Mouse (Mus musculus) layer of hippocampus, adult 11-12 months (tissue): ENCODE data around the gene Agap1.
A peak's percentile ranks its signal among the peaks of the same experiment; 100 is the strongest.

Experiments used
- DNase-seq: peaks from one replicate; pipeline ENCODE4 v3.0.0; 2022; ENCODE audit warnings: low spot score

The Agap1 gene

DNA sequence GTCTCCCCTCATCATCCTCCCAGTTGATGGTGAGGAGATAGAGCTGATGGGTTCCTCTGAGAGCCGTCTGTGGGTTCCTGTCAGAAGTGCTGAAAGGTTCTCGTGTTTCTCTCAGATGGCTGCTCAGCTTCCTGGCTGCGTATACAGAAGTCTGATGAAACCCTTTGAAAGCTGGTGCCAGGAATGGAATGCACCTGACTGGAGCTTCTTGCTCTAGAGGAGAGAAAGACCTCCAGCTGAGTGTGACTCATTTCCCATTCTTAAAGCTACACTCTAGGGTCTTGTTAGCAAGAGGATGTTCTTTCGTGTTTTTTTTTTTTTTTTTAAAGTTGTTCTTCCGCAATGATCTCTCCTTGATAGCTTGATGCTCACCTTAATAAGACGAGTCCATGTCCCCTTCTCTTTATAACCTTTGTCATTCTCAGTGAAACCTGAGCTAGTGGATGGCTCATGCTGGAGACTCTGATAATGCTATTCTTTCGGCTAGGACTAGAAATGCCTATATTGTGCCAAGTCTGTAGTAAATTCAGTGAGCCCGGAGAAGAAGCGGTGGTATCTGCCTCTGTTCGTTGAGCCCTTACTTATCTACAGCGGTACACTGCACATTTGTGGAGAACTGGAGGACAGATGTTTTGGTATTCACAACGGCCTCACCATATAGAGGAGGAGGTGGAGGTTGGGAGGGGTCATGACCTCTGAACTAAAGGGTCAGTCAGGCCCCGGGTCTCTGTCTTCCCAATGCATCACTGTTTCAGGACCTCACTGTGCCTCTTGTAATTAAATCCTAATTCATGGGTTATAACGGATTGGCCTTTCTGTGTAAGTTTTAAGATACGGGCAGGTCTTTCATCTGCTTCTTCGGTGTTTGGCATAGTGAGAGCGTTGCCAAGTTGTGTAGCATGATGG lies 2.8 kb downstream of the Agap1 start:
- no peak for DNase-seq

DNA sequence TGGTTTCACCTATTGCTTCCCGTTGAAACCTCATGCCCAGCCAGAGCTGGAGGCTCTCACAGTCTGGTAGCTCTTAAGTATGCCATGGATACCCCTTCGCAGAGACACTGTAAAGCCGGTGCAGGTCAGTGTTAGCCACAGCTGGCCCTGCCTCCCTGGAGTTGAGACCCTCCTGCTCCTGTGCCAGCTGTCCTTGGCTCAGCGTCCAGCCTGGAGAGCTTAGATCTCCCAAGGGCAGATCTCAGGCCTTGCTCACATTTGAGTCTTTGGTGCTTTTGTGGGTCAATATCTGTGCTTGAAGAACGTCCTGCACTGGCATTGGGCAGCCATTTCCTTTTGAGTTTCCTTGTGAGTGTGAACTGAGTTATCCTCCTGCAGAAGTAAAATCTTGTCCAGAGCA lies 7.3 kb downstream of the Agap1 start:
- no peak for DNase-seq

DNA sequence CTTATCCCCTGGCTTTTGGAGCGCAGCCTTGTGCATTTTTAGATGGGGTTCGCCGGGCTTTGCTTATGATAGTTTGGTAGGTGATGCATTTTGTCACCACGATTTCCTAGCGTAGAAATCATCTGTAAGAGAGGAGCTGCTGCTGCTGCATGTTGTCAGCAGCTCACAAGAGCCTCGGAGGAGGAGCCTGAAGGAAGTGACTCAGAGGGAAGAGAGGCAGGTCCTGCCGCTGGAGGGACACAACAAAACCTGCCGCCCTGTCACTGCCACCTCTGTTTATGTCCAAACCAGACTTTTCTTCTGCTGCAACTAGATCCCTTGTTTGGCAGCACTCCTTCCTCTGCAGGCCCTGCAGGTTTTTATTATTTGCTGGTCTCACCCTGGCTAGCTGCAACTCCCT lies 8.5 kb downstream of the Agap1 start:
- DNase-seq: no peak

DNA sequence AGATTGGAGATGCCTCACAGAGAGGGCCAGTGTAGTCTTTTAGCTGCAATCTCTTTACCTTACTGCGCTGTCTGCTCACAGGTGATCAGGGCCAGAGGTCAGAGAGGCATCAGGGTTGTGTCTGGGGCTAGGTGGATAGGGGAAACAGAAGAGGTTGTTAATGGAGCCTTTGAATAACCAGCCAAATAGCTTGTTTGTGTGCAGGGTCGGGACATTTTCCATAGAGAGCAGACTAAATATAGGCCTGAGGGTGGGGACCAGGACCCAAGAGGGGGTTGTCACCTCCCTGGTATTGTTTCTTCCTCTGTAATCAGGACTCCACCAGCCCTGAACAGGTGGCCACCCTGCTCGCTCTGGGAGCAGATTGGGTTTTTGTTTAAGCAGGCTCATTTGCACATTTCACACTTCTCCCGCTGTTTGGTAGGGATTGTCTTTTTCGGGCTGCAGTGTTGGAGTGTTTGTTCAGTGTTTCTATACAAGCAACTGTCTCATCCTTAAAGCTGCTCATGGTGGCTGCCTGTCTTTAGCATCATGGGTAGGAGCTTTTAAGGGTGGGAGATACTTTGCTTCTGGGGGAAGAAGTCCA lies 10.9 kb downstream of the Agap1 start:
- DNase-seq: peak; percentile 58

DNA sequence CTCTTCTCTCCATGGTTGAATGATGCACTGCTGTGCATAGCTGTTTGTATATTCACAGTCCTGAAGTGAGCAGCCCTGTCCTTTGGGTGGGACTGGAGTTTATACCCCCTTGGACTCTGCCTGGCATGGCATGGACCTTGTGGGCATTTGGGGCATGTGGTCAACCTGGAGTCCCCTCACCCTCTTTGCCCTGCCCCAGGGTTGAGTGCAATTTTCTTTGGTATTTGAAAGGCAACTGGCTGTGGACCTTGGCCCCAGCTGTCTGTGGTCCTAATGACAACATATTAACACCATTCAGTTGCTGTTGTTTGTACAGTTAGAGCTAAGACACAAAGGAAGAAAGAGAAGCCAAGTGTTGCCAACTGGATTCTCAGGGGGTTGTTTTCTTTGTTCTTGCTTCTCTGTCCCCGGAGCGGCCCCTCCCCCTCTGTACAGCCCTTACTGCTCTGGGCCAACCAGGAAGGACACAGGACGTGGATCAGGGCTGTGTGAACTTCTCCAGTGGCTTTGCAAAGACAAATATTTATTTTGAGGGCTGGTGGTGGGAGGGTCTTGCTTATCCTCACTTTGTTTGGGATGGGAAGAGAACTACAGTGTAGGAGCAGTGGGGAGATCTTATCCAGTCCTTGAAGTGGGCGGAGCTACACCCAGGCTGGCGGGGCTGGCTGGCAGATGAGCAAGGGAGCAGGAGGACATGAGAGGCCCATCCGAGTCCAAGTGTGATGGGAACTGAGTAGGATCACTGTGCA lies 12.9 kb downstream of the Agap1 start:
- no peak for DNase-seq

DNA sequence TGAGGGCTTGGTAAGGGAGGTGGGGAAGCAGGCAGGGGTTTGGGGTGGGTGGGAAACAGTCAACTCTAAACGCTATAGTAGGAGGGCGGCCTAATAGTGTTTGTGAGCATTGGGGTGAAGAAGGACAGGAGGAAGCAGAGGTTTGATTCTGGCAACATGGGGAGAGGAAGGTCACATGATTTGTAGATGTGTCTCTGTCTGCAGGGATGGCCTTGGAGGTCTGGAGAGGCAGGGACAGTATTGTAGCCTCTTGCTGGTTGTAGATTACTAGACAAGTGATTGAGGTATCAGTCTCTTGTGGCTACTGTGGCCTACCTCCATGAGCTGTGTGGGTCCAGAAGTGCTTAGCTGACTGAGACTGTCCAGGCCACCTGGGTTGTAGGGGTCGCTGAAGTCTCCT lies 13.5 kb downstream of the Agap1 start:
- no peak for DNase-seq

DNA sequence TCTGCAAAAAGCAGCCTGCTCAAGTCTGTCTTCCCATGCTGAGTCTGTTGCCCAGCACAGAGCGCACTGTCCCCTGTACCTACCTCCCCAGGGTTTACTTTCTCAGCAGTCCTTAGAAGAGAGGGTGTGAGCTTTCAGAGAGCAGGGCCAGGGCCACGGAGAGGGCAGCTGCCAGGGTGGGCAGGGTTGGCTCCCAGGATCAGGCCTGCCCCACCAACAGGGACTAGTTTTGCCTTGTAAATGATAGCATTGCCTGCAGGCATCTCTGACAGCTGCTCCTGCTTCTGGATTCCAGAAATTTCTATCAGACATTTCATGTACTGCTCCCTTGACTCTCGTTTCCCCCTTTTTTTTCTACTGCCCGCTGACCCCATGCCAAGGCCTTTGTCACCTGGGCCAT lies 16.8 kb downstream of the Agap1 start:
- no peak for DNase-seq

DNA sequence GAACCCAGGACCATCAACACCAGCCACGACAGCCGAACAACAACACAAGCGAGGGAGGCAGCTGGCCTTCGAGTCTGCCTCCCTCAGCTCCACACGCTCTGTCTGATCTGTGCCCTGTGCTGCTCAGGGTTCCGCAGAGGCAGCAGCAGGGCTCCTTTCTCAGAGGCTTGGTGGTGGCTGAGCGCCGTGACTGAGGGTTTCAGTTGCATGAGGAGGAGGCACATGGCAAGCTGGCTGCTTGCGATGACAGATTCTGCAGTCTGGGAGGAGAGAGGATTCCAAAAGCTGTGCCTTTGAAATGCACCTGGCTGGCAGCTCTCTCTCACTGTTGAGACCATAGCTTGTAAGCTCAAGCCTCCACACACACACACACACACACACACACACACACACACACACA lies 17.3 kb downstream of the Agap1 start:
- DNase-seq: peak; percentile 40

DNA sequence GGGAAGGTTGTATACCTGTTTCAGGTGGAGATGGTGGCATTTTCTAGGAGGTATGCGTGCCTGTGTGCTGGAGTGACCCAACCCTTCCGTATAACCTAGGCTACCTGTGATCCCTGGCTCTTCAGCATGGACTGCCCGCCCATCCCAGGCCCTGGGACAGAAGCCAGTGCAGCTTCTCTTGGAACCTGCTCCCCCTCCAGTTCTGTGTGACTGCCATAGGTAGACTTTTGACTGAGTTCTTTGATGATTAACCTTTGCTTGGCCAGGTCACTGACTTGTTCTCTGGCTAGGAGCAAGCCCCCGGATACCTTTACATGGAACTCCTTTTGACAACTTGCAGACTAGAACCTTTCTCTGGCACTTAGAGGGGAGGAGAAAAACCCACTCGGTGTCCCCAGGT lies 19.3 kb downstream of the Agap1 start:
- DNase-seq: no peak

DNA sequence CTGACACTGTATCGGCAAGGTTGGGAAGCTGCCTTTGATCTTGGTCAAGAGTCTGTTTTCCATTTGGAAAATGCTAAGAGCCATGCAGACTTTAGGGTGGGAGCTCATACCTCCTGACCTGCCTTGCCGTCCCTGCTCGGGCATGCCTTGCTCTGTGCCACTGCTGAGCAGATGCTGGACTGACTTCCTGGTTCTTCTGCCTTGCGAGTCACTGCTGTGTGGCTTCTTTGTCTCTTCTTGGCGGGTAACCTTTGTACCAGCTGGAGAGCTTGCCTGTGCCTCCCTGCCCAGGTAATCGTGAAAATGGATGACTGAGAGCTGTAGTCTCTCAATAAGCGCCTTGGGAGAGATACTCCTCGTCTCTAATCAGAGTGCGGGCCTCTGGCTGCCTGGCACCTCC lies 20.2 kb downstream of the Agap1 start:
- no peak for DNase-seq

DNA sequence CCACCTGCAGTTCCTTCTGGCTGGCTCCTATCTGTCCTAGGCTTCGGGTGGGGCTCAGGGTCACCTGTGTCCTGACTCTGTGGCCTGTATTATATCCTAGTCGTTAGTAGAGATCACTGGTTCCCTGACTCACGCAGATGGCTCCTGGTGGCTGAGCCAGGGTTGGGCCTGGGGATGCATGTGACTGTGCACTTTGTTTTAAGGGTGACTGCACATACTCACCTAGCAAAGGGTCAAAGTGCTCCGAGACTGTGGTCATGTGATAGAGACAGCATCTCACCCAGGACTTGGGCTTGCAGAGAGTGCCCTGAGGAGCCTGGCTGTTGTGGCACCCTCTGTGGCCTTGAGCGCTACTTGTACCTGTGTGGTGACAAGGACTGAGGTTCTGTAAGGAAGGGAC lies 22.4 kb downstream of the Agap1 start:
- DNase-seq: no peak

DNA sequence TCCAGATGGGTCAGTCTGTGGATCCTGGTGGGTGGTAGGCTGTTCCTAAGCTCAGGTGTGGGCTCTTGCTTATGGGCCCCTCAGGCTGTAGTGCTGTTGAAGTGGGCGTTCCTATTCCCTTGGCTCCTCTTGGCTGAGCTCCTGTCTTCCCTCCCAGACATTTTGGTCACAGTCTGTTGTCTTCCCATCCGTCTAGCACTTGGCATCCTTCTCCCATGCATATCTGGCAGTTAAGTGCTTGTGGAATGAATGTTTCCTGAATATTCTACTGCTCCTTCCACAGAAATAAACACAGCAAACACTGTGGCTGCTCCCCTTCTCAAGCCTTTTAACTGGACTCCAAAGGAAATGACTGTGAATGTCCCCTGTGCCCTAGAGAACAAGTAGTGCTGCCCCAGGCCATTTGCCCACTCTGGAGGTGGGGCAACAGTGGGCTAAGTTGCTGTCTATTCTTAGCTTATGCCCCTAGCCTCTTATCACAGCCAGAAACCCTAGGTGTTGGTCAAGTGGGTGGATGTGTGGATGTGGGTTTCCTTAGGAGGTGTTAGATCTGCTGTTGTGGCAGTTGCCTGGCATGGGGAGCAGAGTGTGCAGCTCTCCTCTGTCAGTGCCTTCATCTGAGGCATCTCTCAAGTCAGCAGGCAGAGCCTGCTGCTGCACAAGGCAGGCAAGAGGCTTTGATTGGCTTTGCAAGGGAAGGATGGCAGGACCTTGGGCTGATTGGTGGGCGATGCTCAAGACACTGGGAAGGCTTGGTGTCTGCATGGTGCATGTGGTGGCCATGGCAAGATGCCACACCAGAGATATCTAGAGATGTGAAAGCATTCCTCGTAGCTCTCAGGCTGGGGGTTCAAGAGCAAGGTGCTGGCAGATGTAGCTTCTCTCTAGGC lies 24.2 kb downstream of the Agap1 start:
- no peak for DNase-seq

DNA sequence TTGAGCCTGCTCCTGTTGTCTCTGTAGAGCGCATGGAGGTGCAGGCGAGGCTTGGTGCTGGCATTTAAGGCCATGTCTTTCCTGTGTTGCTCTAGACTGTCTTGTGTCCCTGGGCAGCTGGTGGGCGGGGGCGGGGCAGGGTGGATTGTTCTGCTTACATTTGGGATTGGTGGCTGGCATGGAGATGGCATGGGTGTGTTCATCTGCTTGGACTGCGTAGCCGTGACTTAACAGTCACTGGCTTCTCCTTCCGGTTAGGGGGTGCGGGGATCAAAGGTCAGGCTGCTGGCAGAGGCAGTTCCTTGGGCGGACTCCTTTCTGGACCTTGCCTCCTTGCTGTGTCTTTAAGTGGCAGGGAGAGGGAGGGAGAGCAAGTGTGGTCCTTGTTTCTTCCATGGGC lies 26.5 kb downstream of the Agap1 start:
- no peak for DNase-seq

DNA sequence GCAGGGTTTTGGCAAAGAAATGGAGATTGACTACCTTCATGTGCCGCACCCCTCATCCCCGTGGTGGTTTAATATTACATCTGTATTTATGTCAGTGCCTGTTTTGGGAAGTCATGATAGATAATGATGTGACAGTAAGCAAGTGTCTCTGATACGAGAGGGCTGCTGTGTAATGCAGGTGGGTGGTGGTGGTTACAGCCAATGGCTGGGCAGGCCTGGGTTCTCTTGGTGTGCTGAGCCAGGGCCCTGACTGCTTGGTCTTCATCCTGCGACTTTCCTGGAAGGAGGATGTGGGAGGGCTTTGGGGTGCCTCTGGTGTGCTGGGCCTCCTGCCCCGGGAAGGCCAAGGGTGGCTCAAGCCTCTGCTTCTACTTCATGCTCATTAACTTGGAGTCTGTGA lies 28.2 kb downstream of the Agap1 start:
- no peak for DNase-seq

DNA sequence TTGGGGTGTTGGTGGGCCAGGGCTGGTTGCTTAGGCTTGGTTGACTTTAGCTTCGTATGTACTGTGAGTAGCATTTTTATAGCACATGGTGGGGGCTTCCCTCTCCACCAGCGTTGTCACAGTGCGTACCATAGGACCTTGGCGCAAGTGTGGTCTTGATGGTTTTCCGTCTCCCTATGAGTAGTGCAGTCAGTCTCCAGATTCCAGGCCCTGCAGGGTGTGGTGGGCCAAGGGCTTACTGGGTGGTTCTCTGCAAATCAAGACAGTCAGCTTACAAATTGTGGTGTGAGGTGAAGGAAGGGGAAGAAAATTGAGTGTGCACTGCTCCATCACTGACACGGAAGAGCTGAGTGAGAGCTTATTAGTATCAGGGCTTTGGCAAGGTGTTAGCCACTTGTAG lies 32.3 kb downstream of the Agap1 start:
- DNase-seq: no peak

DNA sequence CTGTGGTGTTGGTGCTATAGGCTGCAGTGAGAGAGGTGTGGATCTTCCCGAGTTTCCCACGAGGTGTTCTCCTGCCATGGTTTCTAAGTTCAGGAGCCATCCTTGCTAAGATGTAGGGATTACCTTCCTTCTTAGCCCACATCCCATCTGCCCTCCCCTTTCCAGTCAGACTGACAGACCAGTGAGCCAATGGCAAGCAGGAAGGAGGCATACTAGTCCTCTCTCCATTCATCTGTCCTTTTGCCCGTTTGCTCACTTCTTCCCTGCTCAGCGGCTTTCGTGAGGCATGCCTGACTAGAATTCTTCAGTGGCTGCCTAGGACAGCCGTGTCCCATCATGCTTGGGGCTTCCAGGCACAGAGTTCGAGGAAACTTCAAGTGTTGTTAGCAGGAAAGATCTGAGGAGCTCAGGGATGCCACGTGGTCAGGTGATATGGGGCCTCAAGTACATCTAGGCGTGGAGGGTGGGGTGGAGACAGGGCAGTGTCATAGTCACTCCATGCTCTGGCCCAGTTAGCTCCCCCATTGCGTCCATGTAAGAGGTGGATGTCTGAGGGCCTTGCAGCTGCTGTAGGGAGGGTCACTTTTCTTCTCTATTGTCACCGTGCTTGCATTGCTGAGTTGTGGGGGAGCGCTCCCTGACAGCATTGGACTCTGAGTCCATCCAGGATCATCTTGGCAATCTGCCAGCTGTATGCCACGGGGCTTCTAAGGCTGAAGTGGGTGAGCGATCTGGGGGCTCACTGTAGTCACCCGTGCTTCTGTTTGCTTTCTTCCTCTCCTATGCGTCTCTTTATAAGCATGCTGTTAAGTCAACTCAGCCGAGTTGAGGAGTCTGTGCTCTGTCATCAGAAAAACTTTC lies 34.7 kb downstream of the Agap1 start:
- DNase-seq: no peak

DNA sequence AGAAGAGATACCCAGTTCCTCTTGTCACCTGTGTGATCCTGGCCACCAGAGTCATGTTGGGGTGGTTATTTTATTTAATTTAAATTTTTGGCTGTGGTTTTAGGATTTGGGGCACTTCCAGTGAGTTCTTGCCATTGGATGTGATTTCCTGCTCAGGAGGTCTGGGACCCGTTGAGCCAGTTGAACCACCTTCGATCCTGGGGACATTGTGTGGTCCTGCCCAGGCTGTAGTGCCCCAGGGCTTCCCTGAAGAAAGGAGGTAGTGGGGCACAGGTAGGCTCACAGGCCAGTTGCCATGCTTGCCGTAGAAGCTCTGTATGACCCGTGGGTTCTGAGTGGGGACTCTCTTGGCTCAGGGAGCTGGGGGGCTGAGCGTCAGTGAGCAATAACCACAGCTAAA lies 38.6 kb downstream of the Agap1 start:
- no peak for DNase-seq

DNA sequence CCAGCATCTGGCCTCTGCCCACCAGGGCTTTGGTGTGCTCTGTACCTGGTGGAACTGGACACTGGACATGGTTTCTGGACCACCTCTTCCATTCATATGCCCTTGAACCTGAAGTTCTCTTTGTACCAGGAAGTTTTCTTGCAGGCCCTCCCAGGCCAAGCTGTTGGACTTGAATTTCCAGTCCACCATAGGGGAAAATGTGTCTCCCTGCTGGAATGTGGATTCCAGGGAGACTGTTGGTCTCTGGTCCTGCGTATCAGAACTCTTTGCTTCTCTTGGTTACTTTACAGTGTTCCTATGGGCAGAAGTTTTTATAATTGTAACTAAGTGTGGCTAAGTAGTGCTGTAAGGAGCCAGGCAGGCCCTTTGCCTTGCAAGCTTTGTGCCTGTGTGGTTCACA lies 40.2 kb downstream of the Agap1 start:
- DNase-seq: no peak

DNA sequence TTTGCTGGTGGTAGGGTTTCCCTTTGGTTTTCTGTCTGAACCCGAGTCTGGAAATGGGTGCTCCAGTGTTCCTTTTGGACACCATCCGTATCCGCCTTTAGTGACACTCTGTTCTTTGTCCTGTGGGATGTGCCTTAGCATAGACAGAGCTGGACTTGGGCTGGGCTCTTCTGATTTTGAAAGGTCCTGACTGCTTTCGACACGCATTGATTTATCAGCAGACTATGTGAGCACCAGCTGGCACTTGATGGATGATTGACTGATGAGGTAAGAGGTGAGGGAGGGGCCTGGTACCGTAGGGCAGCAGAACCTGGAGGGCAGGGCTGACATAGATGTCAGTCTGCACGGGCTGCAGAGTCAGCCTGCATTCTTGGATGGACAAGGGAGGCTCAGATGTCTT lies 41.6 kb downstream of the Agap1 start:
- DNase-seq: no peak

DNA sequence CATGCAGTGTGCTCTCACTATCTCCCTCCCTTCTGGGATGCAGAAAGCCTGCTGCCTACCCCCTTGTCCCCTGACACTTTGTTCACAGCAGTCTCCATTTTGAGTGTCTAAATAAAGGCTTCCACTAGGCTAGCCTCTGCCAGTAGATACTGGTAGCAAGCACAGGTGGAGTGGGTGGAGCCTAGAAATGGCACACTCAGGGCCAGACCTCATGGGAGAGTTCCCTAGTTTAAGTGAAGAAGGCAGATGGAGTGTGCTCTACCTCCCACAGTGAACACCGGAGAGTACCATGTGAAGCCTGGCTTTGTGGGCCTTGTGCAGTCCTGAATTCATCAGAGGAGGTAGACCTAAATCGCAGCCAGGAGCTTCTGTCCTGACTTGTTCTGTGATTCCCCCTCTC lies 46.3 kb downstream of the Agap1 start:
- DNase-seq: no peak

DNA sequence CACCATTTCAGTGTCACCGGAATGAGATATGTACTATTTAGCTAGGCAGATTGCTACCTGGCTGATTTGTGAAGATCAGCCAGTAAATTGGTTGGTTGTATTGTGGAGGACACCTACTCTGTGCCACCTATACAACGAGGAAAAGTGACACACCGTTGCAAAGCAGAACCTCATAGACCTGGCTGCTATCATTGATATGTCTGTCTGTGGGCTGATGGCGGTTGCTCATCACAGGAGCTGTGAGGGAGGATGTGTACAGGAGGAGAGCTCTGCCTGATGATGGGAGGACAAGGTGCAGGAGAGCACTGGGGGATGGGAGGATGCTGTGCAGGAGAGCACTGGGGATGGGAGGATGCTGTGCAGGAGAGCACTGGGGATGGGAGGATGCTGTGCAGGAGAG lies 46.7 kb downstream of the Agap1 start:
- no peak for DNase-seq
